ENCODE assay signal across 11 mouse cellular contexts in the genomic region with DNA sequence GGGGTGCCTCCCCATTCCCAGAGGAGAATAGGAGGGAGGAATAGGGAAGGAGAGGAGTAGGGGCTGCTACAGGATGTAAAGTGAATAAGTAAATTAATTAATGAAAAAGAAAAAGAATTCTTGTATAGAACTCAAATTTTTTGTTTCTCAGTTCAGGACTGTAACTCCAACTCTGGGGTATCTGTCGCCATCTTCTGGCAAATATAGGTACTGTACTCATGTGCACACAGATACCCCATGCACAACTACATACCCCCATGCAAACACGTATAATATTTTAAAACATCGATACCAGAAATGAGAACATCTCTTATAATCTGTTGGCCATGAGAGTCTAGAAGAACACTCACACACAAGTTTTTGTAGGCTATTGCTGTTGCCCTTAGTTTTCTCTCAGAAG.
DNase-seq lines count a peak whose midpoint lies in the region; TF ChIP-seq lines count a peak whose summit lies in the region.
"Had no signal": no experiment of that assay in that cellular context is flagged by ENCODE, and none has a peak within 500 bp of the region (broad histone marks: within the 10 kb centered on the region; RNA-seq: fewer than 3 reads in every experiment).

No protein-coding gene starts in this region.

- H3K27ac ChIP-seq in gastrocnemius, adult 2 months = no peak overlapping the region
- no peak overlapping the region for H3K27ac ChIP-seq in left cerebral cortex, adult 2 months
- H3K27ac ChIP-seq: hindbrain, embryonic 14.5 days had no signal

- TF ChIP-seq CTCF in gastrocnemius, adult 2 months (IDR thresholded peaks at IDR 0.05) = 0 out of 2 replicates have a peak, but pooled peaks have one; percentile 14
- TF ChIP-seq CTCF in left cerebral cortex, adult 2 months (IDR thresholded peaks at IDR 0.05) = peak; percentile 54

- DNase-seq in gastrocnemius, adult 2 months = no peak
- no peak for DNase-seq in gastrocnemius, adult 8-10 months (ENCODE audit: low spot score in 2 of 2)
- DNase-seq in left cerebral cortex, adult 2 months (ENCODE audit: extremely low spot score in 1 of 2, low spot score in 2 of 2) = no peak
- no peak for DNase-seq in left cerebral cortex, postnatal 4 days
- DNase-seq in ES-CJ7 (ENCODE audit: low read depth, low spot score) = peak; percentile 52
- peak; percentile 3 for DNase-seq in embryo, embryonic 11 days
- no peak for DNase-seq in gastrocnemius, postnatal 10 days
- no peak for DNase-seq in cerebellum, adult 18-20 months
- DNase-seq: cerebellum, postnatal 36 days; heart, adult 11 months had no signal

- H3K4me3 ChIP-seq in gastrocnemius, adult 2 months = no peak overlapping the region
- no peak overlapping the region for H3K4me3 ChIP-seq in left cerebral cortex, adult 2 months

- intact Hi-C loops in gastrocnemius, adult 2 months (cut with DNase I) = no loop called here
- intact Hi-C loops in left cerebral cortex, adult 2 months (cut with DNase I) = no loop called here
- intact Hi-C loops in left cerebral cortex, postnatal 4 days (cut with DNase I) = no loop called here

Comparison
In these comparisons a context has a peak if more than half of its experiments do, and no peak if none do; other contexts are left out.
1. DNase-seq: peak in ES-CJ7 (single experiment) and embryo, embryonic 11 days (single experiment); none in gastrocnemius, adult 2 months (single experiment), gastrocnemius, adult 8-10 months (0 of 2), left cerebral cortex, adult 2 months (0 of 2), left cerebral cortex, postnatal 4 days (single experiment), gastrocnemius, postnatal 10 days (single experiment) and cerebellum, adult 18-20 months (0 of 2).